Mouse (Mus musculus): ENCODE data around the gene Tfdp2. TPM values are rescaled to one million over a fixed set of nuclear protein-coding genes. Genes with fewer than 3 reads are reported as not detected.
A peak's percentile ranks its signal among the peaks of the same experiment; 100 is the strongest.
"Not testable (repeated sequence)": the region's sequence is repeated elsewhere in the genome, so short reads cannot be mapped to it uniquely, and the experiment has no call there.

The Tfdp2 gene
- polyA plus RNA-seq (2016; fragmentation: Nextera tagmentation; extraction: Ambion mirVana): 68.4 and 81.6 TPM in 2 replicates

- 2% methylated on average over 81 of the region's 81 CpGs for WGBS
- H3K9me3 ChIP-seq: no peaks in the 10 kb centered on the region
- peaks cover 27% of the 10 kb centered on the region for H3K4me1 ChIP-seq (replicated peaks)
- peak; percentile 94 for DNase-seq (ENCODE audit: low spot score)
- H3K27ac ChIP-seq: peak within 1 kb of the TSS; percentile 91
- H3K27me3 ChIP-seq (ENCODE audit: insufficient read depth, poor library complexity, severe bottlenecking): no peaks in the 10 kb centered on the region
- H3K4me3 ChIP-seq: peak within 1 kb of the TSS; percentile 91
- no peaks in the 10 kb centered on the region for H3K36me3 ChIP-seq
Measured at GRCm38 (mm10) chr9:96195885-96196622, at the start of gene Tfdp2. Gene Tfdp2 (plus strand): TSS chr9:96196275.

DNA sequence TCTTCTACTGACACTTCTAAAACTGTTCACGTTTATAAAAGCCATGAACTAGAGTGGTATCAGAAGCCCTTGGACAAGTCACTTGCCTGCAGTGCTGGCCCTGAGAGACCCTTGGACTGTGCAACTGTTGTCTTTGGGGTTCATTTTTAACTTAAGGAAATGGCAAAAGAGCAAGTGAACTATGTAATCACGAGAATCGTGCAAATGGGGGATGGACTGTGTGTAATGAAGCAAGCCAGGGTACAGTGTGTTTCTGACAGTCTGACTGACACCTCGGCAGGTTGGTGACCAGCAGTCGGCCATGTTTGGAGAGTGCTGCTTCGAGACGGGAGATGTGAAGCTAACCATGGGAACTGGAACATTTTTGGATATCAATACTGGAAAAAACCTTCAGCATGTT, 43.3 kb upstream of the Tfdp2 start:
- Histone ChIP-seq H3K4me3 (no peak overlapping the region), H3K36me3 (peaks cover 7% of the 10 kb centered on the region; the same call in 1 of the 2 replicates), H3K27ac (no peak overlapping the region), H3K4me1 (replicated peaks) (no peaks in the 10 kb centered on the region), H3K27me3 (ENCODE audit: insufficient read depth, poor library complexity, severe bottlenecking) (no peaks in the 10 kb centered on the region), H3K9me3 (no peaks in the 10 kb centered on the region)
- 90% methylated on average over 7 of the region's 7 CpGs for WGBS
- DNase-seq (ENCODE audit: low spot score): no peak

DNA sequence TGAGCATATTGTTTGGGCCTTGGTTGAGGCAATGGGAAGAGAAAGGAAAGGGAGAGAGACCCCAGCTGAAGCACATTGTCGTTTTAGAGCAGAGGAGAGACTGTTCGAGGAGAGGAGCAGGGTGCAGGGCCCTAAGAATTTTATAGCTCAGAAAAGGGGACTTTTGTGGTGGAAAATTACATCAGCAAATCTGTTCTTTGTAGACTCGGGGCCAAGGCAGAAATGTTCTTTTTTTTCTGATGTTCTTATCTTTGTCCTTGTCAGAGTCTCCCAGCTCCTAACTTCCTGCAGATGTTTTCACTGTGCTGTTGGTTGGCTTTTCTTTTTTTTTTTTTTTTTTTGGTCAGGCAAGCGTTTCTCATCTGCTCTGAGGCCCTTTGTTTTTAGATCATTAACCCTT, 37.6 kb upstream of the Tfdp2 start:
- H3K36me3 ChIP-seq: no peaks in the 10 kb centered on the region
- no peak for DNase-seq (ENCODE audit: low spot score)
- H3K4me3 ChIP-seq: no peak overlapping the region
- no peaks in the 10 kb centered on the region for H3K9me3 ChIP-seq
- no peak overlapping the region for H3K27ac ChIP-seq
- 62% methylated on average over 4 of the region's 4 CpGs for WGBS
- H3K4me1 ChIP-seq (replicated peaks): no peaks in the 10 kb centered on the region
- H3K27me3 ChIP-seq (ENCODE audit: insufficient read depth, poor library complexity, severe bottlenecking): no peaks in the 10 kb centered on the region

- no peak overlapping the region for H3K27ac ChIP-seq
- no peaks in the 10 kb centered on the region for H3K36me3 ChIP-seq
- no peaks in the 10 kb centered on the region for H3K27me3 ChIP-seq (ENCODE audit: insufficient read depth, poor library complexity, severe bottlenecking)
- DNase-seq (ENCODE audit: low spot score): no peak
- H3K4me1 ChIP-seq (replicated peaks): no peaks in the 10 kb centered on the region
- no peaks in the 10 kb centered on the region for H3K9me3 ChIP-seq
- WGBS: 63% methylated on average over 3 of the region's 3 CpGs
- no peak overlapping the region for H3K4me3 ChIP-seq
Measured at GRCm38 (mm10) chr9:96159047-96159446, 37.0 kb upstream of the Tfdp2 start.

DNA sequence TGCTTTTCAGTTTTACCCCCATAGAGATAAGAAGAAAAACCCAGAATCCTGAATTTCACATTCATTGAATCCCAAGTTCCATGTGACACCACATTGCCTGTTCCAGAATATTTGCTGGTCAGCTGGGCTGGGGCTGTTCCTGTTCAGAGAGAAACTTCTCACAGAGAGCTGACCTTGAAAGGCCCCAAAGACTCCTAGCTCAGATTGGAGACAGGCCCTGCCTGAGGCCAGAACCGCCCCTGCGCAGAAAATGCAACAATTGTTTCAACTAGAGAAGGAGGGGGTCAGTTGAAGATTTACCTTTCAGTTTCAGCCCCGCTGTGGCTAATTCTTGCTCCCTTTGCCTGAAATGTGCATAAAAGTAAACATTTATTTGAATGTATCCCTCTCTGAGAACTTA, 35.3 kb upstream of the Tfdp2 start:
- no peaks in the 10 kb centered on the region for H3K4me1 ChIP-seq (replicated peaks)
- no peak for DNase-seq (ENCODE audit: low spot score)
- no peaks in the 10 kb centered on the region for H3K27me3 ChIP-seq (ENCODE audit: insufficient read depth, poor library complexity, severe bottlenecking)
- WGBS: 81% methylated on average over 3 of the region's 3 CpGs
- H3K27ac ChIP-seq: no peak overlapping the region
- H3K4me3 ChIP-seq: no peak overlapping the region
- H3K36me3 ChIP-seq: no peaks in the 10 kb centered on the region
- H3K9me3 ChIP-seq: no peaks in the 10 kb centered on the region

DNA sequence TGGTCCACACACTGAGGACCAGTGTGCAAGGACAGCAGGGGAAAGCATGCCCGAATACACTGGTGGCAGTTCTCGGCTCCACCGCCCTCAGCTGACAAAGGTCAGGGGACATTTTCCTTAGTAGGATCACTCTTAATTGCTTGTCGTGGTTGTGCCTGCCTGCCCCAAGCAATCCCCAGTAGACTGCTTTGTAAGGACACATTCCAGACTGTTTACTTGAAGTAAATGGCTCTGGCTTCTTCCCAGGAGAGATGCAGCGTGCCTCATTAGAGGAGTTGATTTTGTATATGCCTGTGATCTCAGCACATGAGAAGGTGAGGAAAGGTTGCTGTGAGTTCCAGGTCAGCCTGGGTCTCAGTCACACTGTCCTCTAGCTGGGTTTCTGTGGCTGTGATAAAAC, 33.7 kb upstream of the Tfdp2 start:
- H3K27ac ChIP-seq: no peak overlapping the region
- H3K27me3 ChIP-seq (ENCODE audit: insufficient read depth, poor library complexity, severe bottlenecking): no peaks in the 10 kb centered on the region
- H3K36me3 ChIP-seq: no peaks in the 10 kb centered on the region
- no peak overlapping the region for H3K4me3 ChIP-seq
- no peak for DNase-seq (ENCODE audit: low spot score)
- no peaks in the 10 kb centered on the region for H3K9me3 ChIP-seq
- 82% methylated on average over 5 of the region's 5 CpGs for WGBS
- H3K4me1 ChIP-seq (replicated peaks): no peaks in the 10 kb centered on the region; the same call in 1 of the 2 replicates

- Histone ChIP-seq H3K4me3 (no peak overlapping the region), H3K4me1 (replicated peaks) (no peaks in the 10 kb centered on the region; the same call in 1 of the 2 replicates), H3K9me3 (no peaks in the 10 kb centered on the region), H3K27ac (no peak overlapping the region), H3K36me3 (no peaks in the 10 kb centered on the region), H3K27me3 (ENCODE audit: insufficient read depth, poor library complexity, severe bottlenecking) (no peaks in the 10 kb centered on the region)
- WGBS: 97% methylated on average over 7 of the region's 7 CpGs
- DNase-seq (ENCODE audit: low spot score): no peak
Measured at GRCm38 (mm10) chr9:96163443-96163842, 32.6 kb upstream of the Tfdp2 start.

- H3K4me3 ChIP-seq; H3K4me1 ChIP-seq (replicated peaks); H3K27ac ChIP-seq; DNase-seq (ENCODE audit: low spot score); H3K27me3 ChIP-seq (ENCODE audit: insufficient read depth, poor library complexity, severe bottlenecking); H3K36me3 ChIP-seq; H3K9me3 ChIP-seq: not testable (repeated sequence)
- WGBS: 97% methylated on average over 15 of the region's 15 CpGs
Measured at GRCm38 (mm10) chr9:96163983-96164382, 32.1 kb upstream of the Tfdp2 start.

DNA sequence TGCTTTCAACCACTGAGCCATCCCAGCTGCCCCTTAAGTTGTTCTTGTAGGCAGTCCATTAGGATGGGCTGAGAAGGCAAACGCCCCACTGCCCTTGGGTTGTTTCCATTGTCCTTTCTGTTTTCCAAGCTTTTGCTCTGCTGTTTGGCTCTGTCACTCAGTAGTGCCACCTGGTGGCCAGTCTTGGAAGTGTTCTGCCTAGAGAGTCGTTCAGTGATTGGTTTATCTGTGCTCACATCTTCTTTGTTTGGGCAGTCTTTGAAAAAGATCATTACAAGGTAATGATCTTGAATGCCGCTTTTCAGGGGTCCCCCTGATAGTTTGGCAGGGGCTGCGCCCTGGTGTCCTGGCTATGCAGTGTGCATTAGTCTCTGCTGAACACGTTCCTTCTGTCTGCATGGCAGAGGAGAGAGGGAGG, 28.9 kb upstream of the Tfdp2 start:
- H3K4me1 ChIP-seq (replicated peaks): no peaks in the 10 kb centered on the region; the same call in 1 of the 2 replicates
- H3K9me3 ChIP-seq: no peaks in the 10 kb centered on the region
- H3K27me3 ChIP-seq (ENCODE audit: insufficient read depth, poor library complexity, severe bottlenecking): no peaks in the 10 kb centered on the region
- no peak overlapping the region for H3K4me3 ChIP-seq
- WGBS: 20% methylated on average over 5 of the region's 5 CpGs
- peak overlapping the region; percentile 74 for H3K27ac ChIP-seq
- peak; percentile 89 for DNase-seq (ENCODE audit: low spot score)
- no peaks in the 10 kb centered on the region for H3K36me3 ChIP-seq

DNA sequence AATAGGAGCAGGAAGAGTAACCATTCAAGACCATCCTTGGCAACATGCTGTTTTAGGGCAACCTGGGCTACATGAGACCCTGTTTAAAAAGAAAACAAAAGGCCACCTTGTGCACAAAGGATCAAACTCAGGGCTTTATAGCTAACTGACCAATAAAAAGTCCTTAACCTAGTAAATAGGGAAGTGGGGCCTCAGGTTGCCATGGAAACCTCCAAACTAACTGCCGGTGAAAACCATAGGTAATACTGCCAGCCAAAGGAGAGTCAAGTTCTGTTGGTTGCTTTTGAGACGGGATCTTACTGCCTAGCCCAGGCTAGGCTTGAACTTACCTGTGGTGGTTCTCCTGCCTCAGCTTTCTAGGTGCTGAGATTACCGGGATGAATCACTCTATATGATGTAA, 25.5 kb upstream of the Tfdp2 start:
- DNase-seq (ENCODE audit: low spot score): no peak
- Histone ChIP-seq H3K27ac (no peak overlapping the region), H3K36me3 (no peaks in the 10 kb centered on the region), H3K4me1 (replicated peaks) (no peaks in the 10 kb centered on the region; the same call in 1 of the 2 replicates), H3K27me3 (ENCODE audit: insufficient read depth, poor library complexity, severe bottlenecking) (no peaks in the 10 kb centered on the region), H3K4me3 (no peak overlapping the region), H3K9me3 (no peaks in the 10 kb centered on the region)
- 77% methylated on average over 3 of the region's 3 CpGs for WGBS

- 85% methylated on average over 4 of the region's 4 CpGs for whole genome bisulfite sequencing
Measured at GRCm38 (mm10) chr9:96184909-96185308, 11.2 kb upstream of the Tfdp2 start.

DNA sequence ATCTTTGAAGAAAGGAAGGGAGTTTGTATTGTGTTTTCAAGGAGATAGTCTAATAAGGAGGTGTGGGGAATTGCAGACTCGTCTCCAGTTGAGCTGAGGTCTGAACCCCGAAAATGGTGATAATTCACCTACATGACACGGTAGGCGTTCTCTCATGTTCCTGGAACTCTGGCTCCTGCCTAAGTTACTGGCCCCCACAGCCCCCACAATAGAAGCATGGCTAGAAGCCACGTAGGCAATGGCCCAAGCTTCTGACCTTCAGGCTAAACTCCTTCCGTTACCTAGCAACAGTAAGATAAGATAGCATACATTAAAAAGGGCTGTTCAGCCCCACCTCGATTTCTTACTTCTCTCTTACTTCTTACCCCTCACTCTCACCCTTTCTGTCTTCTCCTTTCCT, 9.4 kb upstream of the Tfdp2 start:
- WGBS: 76% methylated on average over 7 of the region's 7 CpGs
- Histone ChIP-seq H3K9me3 (no peaks in the 10 kb centered on the region), H3K36me3 (no peaks in the 10 kb centered on the region), H3K27me3 (ENCODE audit: insufficient read depth, poor library complexity, severe bottlenecking) (no peaks in the 10 kb centered on the region), H3K4me1 (replicated peaks) (no peaks in the 10 kb centered on the region), H3K4me3 (no peak overlapping the region), H3K27ac (no peak overlapping the region)
- DNase-seq (ENCODE audit: low spot score): no peak

More at GRCm38 (mm10) chr9:96184909-96185308, 11.2 kb upstream of the Tfdp2 start:
- H3K9me3 ChIP-seq: no peaks in the 10 kb centered on the region
- no peaks in the 10 kb centered on the region for H3K36me3 ChIP-seq
- no peaks in the 10 kb centered on the region for H3K27me3 ChIP-seq (ENCODE audit: insufficient read depth, poor library complexity, severe bottlenecking)
- no peak overlapping the region for H3K4me3 ChIP-seq
- no peak overlapping the region for H3K27ac ChIP-seq
- DNase-seq (ENCODE audit: low spot score): no peak
- no peaks in the 10 kb centered on the region for H3K4me1 ChIP-seq (replicated peaks)

- Histone ChIP-seq H3K4me1 (replicated peaks) (peaks cover 27% of the 10 kb centered on the region), H3K9me3 (no peaks in the 10 kb centered on the region), H3K4me3 (peak overlapping the region; percentile 91), H3K36me3 (no peaks in the 10 kb centered on the region), H3K27me3 (ENCODE audit: insufficient read depth, poor library complexity, severe bottlenecking) (no peaks in the 10 kb centered on the region), H3K27ac (peak overlapping the region; percentile 91)
- DNase-seq (ENCODE audit: low spot score): peak; percentile 56
- under 1% methylated on average over 20 of the region's 20 CpGs for WGBS
Measured at GRCm38 (mm10) chr9:96196636-96197181, 634 bp downstream of the Tfdp2 start.
